Mouse (Mus musculus) intestine, embryonic 16.5 days (tissue): ENCODE measurements at regions not wholly inside any gene's neighbourhood (a gene's known extent, or its start where the extent isn't known, plus 50 kb on each side); places are given as distances from the start of the nearest gene placed in this dataset.

Source experiments
- ATAC-seq: fragments of 200-750 bp; cut with Nextera tagmentation; 2 replicates; pipeline ENCODE4 v1.8.0; 2017; ENCODE audit warnings: moderate TSS enrichment, moderate library complexity
- H3K27ac ChIP-seq: fragments of 300-500 bp; sonication (generic); 2 replicates; pipeline ENCODE4 v1.5.1; 2014; ENCODE audit warnings: mild to moderate bottlenecking, low read length
- H3K27me3 ChIP-seq: fragments of 300-500 bp; sonication (generic); replicated peaks from 2 replicates; pipeline ENCODE4 v1.6.1; 2014; ENCODE audit warnings: low read length, control low read depth, mixed read lengths; ENCODE audit not compliant: control insufficient read depth, insufficient read depth
- H3K36me3 ChIP-seq: fragments of 300-500 bp; sonication (generic); 2 replicates; pipeline ENCODE4 v1.6.1; 2014; ENCODE audit warnings: low read length, control low read depth; ENCODE audit not compliant: control insufficient read depth, insufficient read depth
- H3K4me1 ChIP-seq: fragments of 300-500 bp; sonication (generic); 2 replicates; pipeline ENCODE4 v1.6.1; 2014; ENCODE audit warnings: low read length, control low read depth, mixed read lengths; ENCODE audit not compliant: control insufficient read depth, insufficient read depth
- H3K4me2 ChIP-seq: fragments of 300-500 bp; sonication (generic); 2 replicates; pipeline ENCODE4 v1.6.1; 2014; ENCODE audit warnings: low read depth, low read length, control low read depth
- H3K4me3 ChIP-seq: fragments of 300-500 bp; sonication (generic); 2 replicates; pipeline ENCODE4 v1.5.1; 2014; ENCODE audit warnings: mild to moderate bottlenecking, low read length
- H3K9ac ChIP-seq: fragments of 300-500 bp; sonication (generic); 2 replicates; pipeline ENCODE4 v1.6.1; 2014; ENCODE audit warnings: low read depth, low read length
- H3K9me3 ChIP-seq: fragments of 300-500 bp; sonication (generic); 2 replicates; pipeline ENCODE4 v1.6.1; 2016; ENCODE audit warnings: low read length, control low read depth; ENCODE audit not compliant: control insufficient read depth
- WGBS: fragments of 180-500 bp; shearing (Covaris S2); extraction: QIAGEN DNeasy Blood & Tissue Kit; methylation state at CpG from one replicate; pipeline ENCODE4 v1.1.7; 2014; 5-methylcytosine and 5-hydroxymethylcytosine counted together

DNA sequence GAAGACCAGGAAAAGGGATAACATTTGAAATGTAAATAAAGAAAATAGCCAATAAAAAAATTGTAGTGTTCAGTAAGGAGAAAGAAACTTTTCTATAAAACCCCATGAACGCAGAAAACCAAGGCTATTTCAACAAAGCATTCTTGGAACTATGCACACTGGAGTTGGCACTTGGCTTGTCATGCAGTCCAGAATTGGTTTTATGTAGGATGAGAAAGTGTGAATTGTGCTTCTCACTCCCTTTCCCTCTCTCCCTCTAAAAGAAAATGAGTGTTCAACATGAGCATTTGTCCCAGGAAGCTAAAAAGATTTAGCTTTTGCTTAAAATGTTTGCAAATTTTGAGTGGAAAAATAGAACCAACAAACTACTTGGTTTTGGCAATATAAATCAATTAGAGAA lies 841.6 kb upstream of the Adam24 start:
- no peak for ATAC-seq
- H3K9ac ChIP-seq, result no peak overlapping the region
- WGBS, result 75% methylated on average over 1 of the region's 1 CpGs
- H3K27ac ChIP-seq, result no peak overlapping the region
- no peaks in the 10 kb centered on the region for H3K4me1 ChIP-seq
- no peak overlapping the region for H3K4me2 ChIP-seq
- no peaks in the 10 kb centered on the region for H3K27me3 ChIP-seq
- H3K36me3 ChIP-seq, result no peaks in the 10 kb centered on the region
- no peaks in the 10 kb centered on the region for H3K9me3 ChIP-seq
- no peak overlapping the region for H3K4me3 ChIP-seq

- no peaks in the 10 kb centered on the region for H3K36me3 ChIP-seq
- WGBS, result 76% methylated on average over 2 of the region's 2 CpGs
- no peak for ATAC-seq
- H3K9ac ChIP-seq, result no peak overlapping the region
- no peak overlapping the region for H3K27ac ChIP-seq
- no peaks in the 10 kb centered on the region for H3K9me3 ChIP-seq
- H3K4me2 ChIP-seq, result no peak overlapping the region
- H3K27me3 ChIP-seq, result no peaks in the 10 kb centered on the region
- H3K4me3 ChIP-seq, result no peak overlapping the region
- no peaks in the 10 kb centered on the region for H3K4me1 ChIP-seq
Measured at GRCm38 (mm10) chr8:39846854-39847253, 828.0 kb upstream of the Adam24 start.

DNA sequence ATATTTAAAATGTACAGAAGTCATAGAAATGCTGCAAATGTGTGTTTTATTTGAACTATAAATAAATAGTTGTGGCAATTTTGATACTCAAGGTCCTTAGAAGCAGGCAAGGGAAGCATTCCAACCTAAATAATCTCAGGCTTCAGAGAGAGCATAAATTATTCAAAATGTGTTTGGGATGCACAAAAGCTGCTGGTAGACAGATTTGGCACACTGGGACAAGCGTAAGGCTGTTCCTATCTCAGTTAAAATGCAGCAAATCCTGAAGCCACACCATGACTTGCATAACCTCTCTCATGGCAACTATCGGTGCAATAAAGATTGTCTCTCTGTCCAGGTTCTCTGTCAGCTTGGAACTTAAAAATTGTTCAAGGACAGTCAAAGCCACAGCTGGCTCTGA lies 812.3 kb upstream of the Adam24 start:
- Histone ChIP-seq H3K36me3 (no peaks in the 10 kb centered on the region), H3K4me3 (no peak overlapping the region), H3K27me3 (no peaks in the 10 kb centered on the region), H3K9me3 (no peaks in the 10 kb centered on the region), H3K27ac (no peak overlapping the region), H3K4me1 (no peaks in the 10 kb centered on the region), H3K9ac (no peak overlapping the region), H3K4me2 (no peak overlapping the region)
- ATAC-seq, result no peak
- WGBS, result 86% methylated on average over 2 of the region's 2 CpGs

- no peak overlapping the region for H3K4me3 ChIP-seq
- no peaks in the 10 kb centered on the region for H3K4me1 ChIP-seq
- no peak overlapping the region for H3K27ac ChIP-seq
- no peak for ATAC-seq
- H3K4me2 ChIP-seq, result no peak overlapping the region
- no peaks in the 10 kb centered on the region for H3K27me3 ChIP-seq
- no peaks in the 10 kb centered on the region for H3K9me3 ChIP-seq
- no peaks in the 10 kb centered on the region for H3K36me3 ChIP-seq
- 78% methylated on average over 1 of the region's 1 CpGs for WGBS
- H3K9ac ChIP-seq, result no peak overlapping the region
Measured at GRCm38 (mm10) chr8:39902251-39902650, 772.6 kb upstream of the Adam24 start.

GRCm38 (mm10) chr8:39912926-39913325 lies 762.0 kb upstream of the Adam24 start:
- Histone ChIP-seq H3K4me1 (no peaks in the 10 kb centered on the region), H3K27ac (no peak overlapping the region), H3K4me2 (no peak overlapping the region), H3K9me3 (no peaks in the 10 kb centered on the region), H3K4me3 (no peak overlapping the region), H3K36me3 (no peaks in the 10 kb centered on the region), H3K27me3 (no peaks in the 10 kb centered on the region), H3K9ac (no peak overlapping the region)
- 57% methylated on average over 2 of the region's 2 CpGs for WGBS
- ATAC-seq, result no peak

GRCm38 (mm10) chr8:39921336-39921735 lies 753.5 kb upstream of the Adam24 start:
- Histone ChIP-seq H3K27ac (no peak overlapping the region), H3K9ac (no peak overlapping the region), H3K4me3 (no peak overlapping the region), H3K9me3 (no peaks in the 10 kb centered on the region), H3K4me1 (no peaks in the 10 kb centered on the region), H3K36me3 (no peaks in the 10 kb centered on the region), H3K4me2 (no peak overlapping the region), H3K27me3 (no peaks in the 10 kb centered on the region)
- 78% methylated on average over 2 of the region's 2 CpGs for WGBS
- no peak for ATAC-seq

DNA sequence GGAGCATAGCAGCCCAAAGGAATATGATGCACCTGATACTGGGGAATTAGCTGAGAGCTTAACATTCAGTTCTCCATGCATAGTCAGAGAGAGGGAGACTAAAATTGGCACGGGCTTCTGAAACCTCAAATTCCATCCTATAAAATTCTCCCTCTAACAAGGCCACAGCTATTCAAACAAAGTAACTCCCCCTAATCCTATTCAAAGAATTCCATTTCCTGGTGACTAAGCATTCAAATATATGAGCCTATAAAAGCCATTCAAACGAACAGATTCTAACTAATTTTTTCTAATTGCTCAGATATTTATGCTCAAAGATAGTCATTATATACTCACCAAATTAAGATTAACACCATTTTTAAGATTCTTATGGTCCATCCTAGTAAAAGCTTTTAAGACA lies 751.1 kb upstream of the Adam24 start:
- no peak overlapping the region for H3K9ac ChIP-seq
- no peak overlapping the region for H3K27ac ChIP-seq

GRCm38 (mm10) chr8:39950178-39950896 lies 724.5 kb upstream of the Adam24 start:
- Histone ChIP-seq H3K9ac (no peak overlapping the region), H3K27me3 (no peaks in the 10 kb centered on the region), H3K4me2 (no peak overlapping the region), H3K9me3 (no peaks in the 10 kb centered on the region), H3K27ac (no peak overlapping the region), H3K4me1 (no peaks in the 10 kb centered on the region), H3K36me3 (no peaks in the 10 kb centered on the region), H3K4me3 (no peak overlapping the region)
- WGBS, result 59% methylated on average over 6 of the region's 6 CpGs
- ATAC-seq, result no peak

More for the DNA sequence above, 751.1 kb upstream of the Adam24 start:
- H3K36me3 ChIP-seq, result no peaks in the 10 kb centered on the region
- H3K4me1 ChIP-seq, result no peaks in the 10 kb centered on the region
- 62% methylated on average over 2 of the region's 2 CpGs for WGBS
- ATAC-seq, result no peak
- H3K9me3 ChIP-seq, result no peaks in the 10 kb centered on the region
- no peak overlapping the region for H3K4me3 ChIP-seq
- H3K27me3 ChIP-seq, result no peaks in the 10 kb centered on the region
- H3K4me2 ChIP-seq, result no peak overlapping the region

DNA sequence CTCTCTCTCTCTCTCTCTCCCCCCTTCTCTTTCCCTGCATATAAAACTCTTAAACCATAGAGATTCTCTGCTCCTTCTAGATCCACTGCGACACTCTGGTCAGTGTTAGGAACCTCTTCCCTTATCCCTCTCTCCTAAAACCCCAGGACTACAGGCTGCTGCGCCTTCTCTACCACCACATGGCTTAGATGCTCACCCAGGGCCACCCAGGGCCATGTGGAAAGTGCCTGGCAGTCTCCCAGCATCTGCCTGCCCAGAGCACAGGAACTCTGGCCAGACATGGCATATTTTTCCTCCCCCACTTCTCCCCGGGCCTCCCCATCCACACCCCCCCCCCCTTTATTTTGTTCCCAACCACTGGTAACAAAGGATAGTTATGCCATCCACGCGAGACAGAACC lies 720.4 kb upstream of the Adam24 start:
- no peak for ATAC-seq
- 62% methylated on average over 5 of the region's 5 CpGs for WGBS

DNA sequence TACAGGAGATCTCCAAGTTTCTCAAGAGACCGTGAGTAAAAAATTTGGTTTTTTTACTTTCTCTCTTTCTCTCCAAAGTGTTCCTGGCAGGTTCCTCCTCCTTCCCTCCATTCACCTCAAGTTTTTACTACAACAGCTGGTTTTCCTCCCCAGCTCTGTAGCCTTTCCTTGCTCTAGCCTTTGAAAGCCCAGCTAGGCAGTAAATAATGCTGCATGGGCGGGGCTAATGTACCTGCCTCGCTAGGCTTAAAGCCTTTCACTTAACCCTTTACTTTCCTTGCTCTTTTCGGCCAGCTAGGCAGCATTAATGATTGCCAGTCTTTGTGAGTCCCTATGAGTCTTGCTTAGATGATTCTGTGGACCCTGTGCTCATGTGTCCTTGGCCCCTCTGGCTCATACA lies 720.0 kb upstream of the Adam24 start:
- no peak overlapping the region for H3K27ac ChIP-seq
- H3K9ac ChIP-seq, result no peak overlapping the region
- H3K4me1 ChIP-seq, result no peaks in the 10 kb centered on the region
- 34% methylated on average over 4 of the region's 4 CpGs for WGBS
- no peak for ATAC-seq
- no peak overlapping the region for H3K4me2 ChIP-seq
- no peak overlapping the region for H3K4me3 ChIP-seq
- H3K27me3 ChIP-seq, result no peaks in the 10 kb centered on the region
- H3K9me3 ChIP-seq, result no peaks in the 10 kb centered on the region
- no peaks in the 10 kb centered on the region for H3K36me3 ChIP-seq

More for the DNA sequence above, 720.4 kb upstream of the Adam24 start:
- Histone ChIP-seq H3K36me3 (no peaks in the 10 kb centered on the region), H3K9ac (no peak overlapping the region), H3K4me3 (no peak overlapping the region), H3K9me3 (no peaks in the 10 kb centered on the region), H3K4me2 (no peak overlapping the region), H3K27ac (no peak overlapping the region), H3K27me3 (no peaks in the 10 kb centered on the region), H3K4me1 (no peaks in the 10 kb centered on the region)
